Mouse (Mus musculus) intestine, embryonic 16.5 days (tissue): ENCODE results near the gene Gm36245. TPM values are rescaled to one million over a fixed set of nuclear protein-coding genes. Genes with fewer than 3 reads are reported as not detected.

Source experiments
- polyA plus RNA-seq: library from polyadenylated mRNA; unstranded; fragments of >200 nt; fragmentation: Nextera tagmentation; extraction: Ambion mirVana; gene quantifications from 2 replicates; pipeline ENCODE4 v1.2.1, GENCODE M21; 2015

Gene Gm36245
- polyA plus RNA-seq, 1 experiment from 2014 or later = not detected

Other genes with a start within 250 kb of the Gm36245 start
- 12.5 and 13.4 TPM in 2 replicates for gene Apol7a, start 200.1 kb upstream of the Gm36245 start, polyA plus RNA-seq
- gene Apol9a, start 188.1 kb upstream of the Gm36245 start, polyA plus RNA-seq = 0.44 and 0.55 TPM in 2 replicates
- 0.28 TPM in 1 of 2 replicates, not detected in the other for gene Apol7b, start 151.8 kb upstream of the Gm36245 start, polyA plus RNA-seq
- 0.21 and 0.23 TPM in 2 replicates for gene Apol10a, start 122.2 kb upstream of the Gm36245 start, polyA plus RNA-seq
- not detected in 2 replicates for gene Apol11a, start 91.0 kb upstream of the Gm36245 start, polyA plus RNA-seq
- 5.3 and 5.7 TPM in 2 replicates for gene Apol7c, start 65.9 kb upstream of the Gm36245 start, polyA plus RNA-seq
- gene 1700025B11Rik, start 37.4 kb upstream of the Gm36245 start, polyA plus RNA-seq = not detected in 2 replicates
- 0.47 and 0.55 TPM in 2 replicates for gene Apol10b, start 3.1 kb upstream of the Gm36245 start, polyA plus RNA-seq
- 0.17 TPM in 1 of 2 replicates, not detected in the other for gene Apol11b, start 44.0 kb downstream of the Gm36245 start, polyA plus RNA-seq
- 0.50 and 0.70 TPM in 2 replicates for gene Apol7e, start 99.6 kb downstream of the Gm36245 start, polyA plus RNA-seq
- gene Apol9b, start 129.8 kb downstream of the Gm36245 start, polyA plus RNA-seq = 0.11 and 0.13 TPM in 2 replicates
- gene Apol8, start 157.7 kb downstream of the Gm36245 start, polyA plus RNA-seq = 0.21 and 0.34 TPM in 2 replicates
- 39.1 and 43.8 TPM in 2 replicates for gene Myh9, start 242.9 kb downstream of the Gm36245 start, polyA plus RNA-seq